Mouse (Mus musculus): ENCODE data around the gene 4833439L19Rik.

Gene 4833439L19Rik

GRCm38 (mm10) chr13:54582126-54582525 lies 16.9 kb upstream of the 4833439L19Rik start:
- in situ Hi-C loops (cut with MseI, MboI), result no loop called here

DNA sequence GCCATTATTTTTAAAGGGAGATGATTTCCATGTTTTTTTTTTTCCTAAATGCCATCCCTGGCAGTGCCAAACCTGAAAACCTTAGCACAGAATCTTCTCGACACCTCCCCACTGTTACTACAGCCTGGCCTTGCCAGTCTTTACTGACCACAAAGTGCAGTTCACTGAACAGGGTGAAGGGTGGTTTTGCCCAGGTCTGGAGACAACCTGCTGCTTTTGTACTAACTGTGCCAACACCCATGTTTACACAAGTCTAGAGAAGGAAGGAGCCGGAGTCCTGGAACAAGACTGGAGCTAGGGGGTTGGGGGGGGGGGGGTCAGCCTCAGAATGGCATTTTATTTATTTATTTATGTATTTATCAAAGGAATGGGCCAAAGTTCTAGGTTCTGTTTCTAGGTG lies 16.1 kb upstream of the 4833439L19Rik start:
- in situ Hi-C loops (cut with MseI, MboI), result no loop called here

DNA sequence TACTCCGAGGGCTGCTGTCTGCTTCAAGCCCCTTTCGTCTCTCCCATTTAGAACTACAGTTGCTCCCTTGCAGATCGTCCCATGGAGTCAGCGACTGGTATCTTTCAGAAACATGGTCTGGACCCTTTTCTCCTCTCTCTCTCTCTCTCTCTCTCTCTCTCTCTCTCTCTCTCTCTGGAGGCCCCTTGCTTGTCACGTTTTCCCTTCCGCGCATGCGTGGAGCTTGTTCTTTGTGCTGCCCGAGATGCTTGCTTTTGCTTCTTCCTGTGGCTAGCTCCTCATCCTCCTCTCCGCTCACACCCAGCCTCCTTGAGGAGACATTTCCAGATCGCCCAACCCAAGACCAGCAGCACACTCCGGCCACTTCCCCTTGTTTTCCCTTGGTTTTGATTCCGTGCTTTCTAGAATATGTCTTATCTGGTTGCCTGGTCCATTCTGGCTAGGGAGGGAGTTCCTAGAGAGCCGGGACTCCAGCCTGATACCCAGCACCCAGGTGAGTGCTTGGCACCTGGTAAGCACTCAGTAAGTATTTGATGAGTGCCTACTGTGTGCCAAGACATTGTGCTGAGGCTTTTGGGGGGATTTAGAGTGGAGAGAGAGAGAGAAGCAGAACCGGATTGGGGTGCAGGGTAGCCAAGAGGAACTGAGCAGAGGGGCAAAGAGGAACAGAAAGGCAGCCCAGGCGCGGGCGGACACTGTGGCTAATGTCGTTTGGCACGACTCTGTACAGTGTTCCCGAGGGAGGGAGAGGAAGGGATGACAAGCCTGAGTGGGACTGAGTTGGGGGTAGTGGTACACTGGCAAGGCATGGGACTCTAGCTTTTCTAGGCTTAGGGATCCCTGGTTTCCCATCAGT lies 12.6 kb upstream of the 4833439L19Rik start:
- in situ Hi-C loops (cut with MseI, MboI), result no loop called here

DNA sequence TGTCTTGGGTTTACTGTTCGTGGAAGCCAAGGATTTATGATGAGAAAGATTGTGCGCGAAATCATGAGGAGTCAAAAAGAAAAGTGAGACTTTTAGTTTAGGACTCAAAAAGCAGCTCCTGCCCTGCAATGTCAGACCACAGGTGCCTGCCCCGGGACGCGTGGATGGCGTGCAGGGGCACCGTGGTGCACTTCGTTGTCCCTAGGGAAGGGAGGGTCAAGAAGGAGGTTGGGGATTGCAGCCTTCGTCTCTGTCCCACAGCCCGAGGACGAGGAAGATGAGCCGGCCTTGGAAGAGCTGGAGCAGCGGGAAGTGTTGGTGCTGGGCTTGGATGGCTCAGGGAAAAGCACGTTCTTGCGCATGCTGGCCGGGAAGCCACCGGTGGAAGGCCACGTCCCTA lies 10.3 kb upstream of the 4833439L19Rik start:
- in situ Hi-C loops (cut with MseI, MboI), result no loop called here

- in situ Hi-C loops (cut with MseI, MboI), result no loop called here
These were observed 9.7 kb upstream of the 4833439L19Rik start, which contains the start of gene Arl10 for GRCm38 (mm10) chr13:54574854-54575481. Arl10 (plus strand) TSS chr13:54575015.

DNA sequence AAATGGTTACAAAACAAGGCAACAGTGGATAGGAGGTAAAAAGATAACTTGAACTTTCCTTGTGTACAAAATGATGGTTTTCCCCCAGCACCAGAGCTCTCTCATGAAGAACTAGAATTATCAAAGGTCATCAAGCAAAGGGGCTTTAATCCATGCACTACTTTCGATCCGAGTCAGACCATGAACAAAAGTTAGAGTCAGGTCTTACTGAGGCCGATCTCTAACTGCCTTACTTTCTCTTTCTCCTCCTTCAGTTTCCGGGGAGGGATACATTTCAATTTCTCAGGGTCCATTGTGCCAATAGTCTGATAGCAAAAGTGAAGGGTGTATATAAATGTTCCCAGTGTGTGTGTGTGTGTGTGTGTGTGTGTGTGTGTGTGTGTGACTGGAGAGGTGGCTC lies 7.4 kb upstream of the 4833439L19Rik start:
- in situ Hi-C loops (cut with MseI, MboI), result no loop called here

- in situ Hi-C loops (cut with MseI, MboI), result no loop called here
These were observed 6.4 kb upstream of the 4833439L19Rik start for GRCm38 (mm10) chr13:54571637-54572036.

DNA sequence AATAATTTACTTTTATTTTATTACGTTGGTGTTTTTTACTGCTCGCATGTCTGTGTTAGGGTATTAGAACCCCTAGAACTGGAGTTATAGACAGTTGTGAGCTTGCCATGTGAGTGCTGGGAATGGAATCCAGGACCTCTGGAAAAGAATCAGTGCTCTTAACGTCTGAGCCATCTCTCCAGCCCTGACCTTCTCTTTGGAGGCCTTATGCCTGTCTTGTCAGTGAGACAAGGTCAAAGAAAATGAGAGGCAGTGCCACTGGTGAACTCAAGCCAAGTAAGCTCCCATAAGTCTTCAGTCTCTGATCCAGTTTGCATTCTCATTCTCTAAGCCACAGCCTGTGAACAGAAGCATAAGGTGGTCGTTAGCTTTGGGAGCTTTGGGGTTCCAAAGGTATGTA lies 5.5 kb upstream of the 4833439L19Rik start:
- in situ Hi-C loops (cut with MseI, MboI), result no loop called here

GRCm38 (mm10) chr13:54569282-54569681 lies 4.0 kb upstream of the 4833439L19Rik start:
- in situ Hi-C loops (cut with MseI, MboI), result no loop called here

GRCm38 (mm10) chr13:54568380-54568779 lies 3.1 kb upstream of the 4833439L19Rik start:
- in situ Hi-C loops (cut with MseI, MboI), result no loop called here

- in situ Hi-C loops (cut with MseI, MboI), result no loop called here
These were observed 535 bp upstream of the 4833439L19Rik start for GRCm38 (mm10) chr13:54565594-54566345.

GRCm38 (mm10) chr13:54564232-54565200 lies 719 bp downstream of the 4833439L19Rik start:
- in situ Hi-C loops (cut with MseI, MboI), result no loop called here

GRCm38 (mm10) chr13:54562562-54562961 lies 2.7 kb downstream of the 4833439L19Rik start:
- in situ Hi-C loops (cut with MseI, MboI), result no loop called here

GRCm38 (mm10) chr13:54560608-54561007 lies 4.6 kb downstream of the 4833439L19Rik start:
- in situ Hi-C loops (cut with MseI, MboI), result no loop called here

DNA sequence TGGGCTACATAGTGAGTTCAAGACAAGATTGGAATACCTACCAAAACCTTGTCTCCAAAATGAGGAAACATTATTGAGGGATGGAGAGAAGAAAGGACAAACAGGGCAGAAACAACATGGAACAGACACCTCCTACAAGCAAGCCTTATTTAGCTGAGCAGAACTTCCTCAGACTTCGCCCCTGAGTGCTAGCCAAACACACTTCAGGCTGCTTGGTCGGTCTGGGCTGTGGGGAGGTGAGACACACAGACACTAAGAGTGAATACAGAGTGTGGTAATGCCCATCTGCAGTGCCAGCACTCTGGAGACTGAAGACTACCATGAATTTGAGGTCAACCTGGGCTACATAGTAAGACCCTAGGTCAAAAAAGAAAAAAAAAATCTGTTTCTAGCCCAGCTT lies 5.6 kb downstream of the 4833439L19Rik start:
- in situ Hi-C loops (cut with MseI, MboI), result no loop called here

- in situ Hi-C loops (cut with MseI, MboI), result no loop called here
These were observed 7.6 kb downstream of the 4833439L19Rik start for GRCm38 (mm10) chr13:54557652-54558051.

GRCm38 (mm10) chr13:54556796-54557195 lies 8.4 kb downstream of the 4833439L19Rik start:
- in situ Hi-C loops (cut with MseI, MboI), result no loop called here

DNA sequence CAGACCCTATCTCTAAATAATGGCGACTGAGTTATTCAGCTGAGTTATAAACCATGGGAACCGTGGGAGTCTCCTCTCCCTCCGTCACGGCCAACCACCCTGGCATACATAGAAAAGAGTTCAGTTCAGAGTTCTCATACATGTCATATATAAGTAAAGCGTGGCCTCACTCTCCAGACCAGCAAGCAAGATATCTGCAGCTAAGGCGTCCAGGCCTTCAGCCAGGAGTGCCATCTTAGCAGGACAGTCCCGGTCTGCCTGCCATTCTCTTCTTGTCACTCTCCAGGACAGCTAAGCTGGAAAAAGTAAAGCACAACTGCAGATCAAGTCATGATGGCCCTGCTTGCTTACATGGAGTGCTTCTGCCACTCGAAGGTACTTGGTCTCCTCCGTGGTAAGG lies 9.1 kb downstream of the 4833439L19Rik start:
- in situ Hi-C loops (cut with MseI, MboI), result no loop called here

DNA sequence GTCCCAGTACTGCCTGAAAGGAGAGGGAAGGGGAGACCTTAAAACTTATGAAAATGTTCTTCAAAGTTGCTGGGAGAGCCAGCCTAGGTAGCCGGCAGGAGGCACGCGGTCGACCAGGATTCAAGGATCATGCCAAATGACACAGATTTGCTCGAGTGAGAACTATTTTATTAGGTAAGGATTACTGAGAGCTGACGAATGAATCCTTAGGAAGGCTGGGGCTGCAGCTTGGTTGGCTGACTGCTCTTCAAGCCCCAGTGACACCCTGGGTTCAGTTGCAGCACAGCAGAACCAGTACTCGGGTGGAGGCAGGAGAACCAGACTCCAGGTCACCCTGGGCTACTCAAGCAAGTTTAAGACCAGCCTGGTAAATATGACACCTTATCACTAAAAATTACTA lies 17.2 kb downstream of the 4833439L19Rik start:
- in situ Hi-C loops (cut with MseI, MboI), result no loop called here

- in situ Hi-C loops (cut with MseI, MboI), result no loop called here
These were observed 33.1 kb downstream of the 4833439L19Rik start for GRCm38 (mm10) chr13:54532134-54532533.

- in situ Hi-C loops (cut with MseI, MboI), result no loop called here
These were observed 38.1 kb downstream of the 4833439L19Rik start for GRCm38 (mm10) chr13:54527140-54527539.
